Mouse (Mus musculus): Measurements from ENCODE around the gene Snrpd2.

The Snrpd2 gene

GRCm38 (mm10) chr7:19149626-19150025 lies at the start of gene Snrpd2:
TSS of gene Snrpd2 (plus strand) at chr7:19149722.
- DNase-seq: peak; percentile 100

- DNase-seq: no peak
Measured at GRCm38 (mm10) chr7:19100290-19100689, 49.2 kb upstream of the Snrpd2 start.

GRCm38 (mm10) chr7:19103741-19104140 lies 45.8 kb upstream of the Snrpd2 start:
- no peak for DNase-seq

- no peak for DNase-seq
Measured at GRCm38 (mm10) chr7:19104486-19104885, 45.0 kb upstream of the Snrpd2 start.

- no peak for DNase-seq
Measured at GRCm38 (mm10) chr7:19107436-19107835, 42.1 kb upstream of the Snrpd2 start.

- no peak for DNase-seq
Measured at GRCm38 (mm10) chr7:19109565-19109964, 40.0 kb upstream of the Snrpd2 start.

- peak; percentile 78 for DNase-seq
Measured at GRCm38 (mm10) chr7:19118028-19118771, 31.3 kb upstream of the Snrpd2 start, which contains the start of gene Gm4969. TSS of gene Gm4969 (minus strand) at chr7:19118368.

- no peak for DNase-seq
Measured at GRCm38 (mm10) chr7:19119083-19119482, 30.4 kb upstream of the Snrpd2 start.

GRCm38 (mm10) chr7:19119631-19120429 lies 29.7 kb upstream of the Snrpd2 start, which contains the start of gene Fbxo46:
TSS of gene Fbxo46 (plus strand) at chr7:19119859.
- DNase-seq: peak; percentile 94

- peak; percentile 65 for DNase-seq
Measured at GRCm38 (mm10) chr7:19121686-19122085, 27.8 kb upstream of the Snrpd2 start.

GRCm38 (mm10) chr7:19124713-19125112 lies 24.8 kb upstream of the Snrpd2 start:
- no peak for DNase-seq

GRCm38 (mm10) chr7:19127744-19128143 lies 21.8 kb upstream of the Snrpd2 start:
- DNase-seq: no peak

- no peak for DNase-seq
Measured at GRCm38 (mm10) chr7:19129396-19129795, 20.1 kb upstream of the Snrpd2 start.

GRCm38 (mm10) chr7:19130657-19131056 lies 18.9 kb upstream of the Snrpd2 start:
- no peak for DNase-seq

GRCm38 (mm10) chr7:19131324-19131848 lies 18.1 kb upstream of the Snrpd2 start:
- peak; percentile 99 for DNase-seq

- no peak for DNase-seq
Measured at GRCm38 (mm10) chr7:19136168-19136567, 13.4 kb upstream of the Snrpd2 start.

GRCm38 (mm10) chr7:19136673-19137334 lies 12.7 kb upstream of the Snrpd2 start:
- no peak for DNase-seq

- DNase-seq: peak; percentile 83
Measured at GRCm38 (mm10) chr7:19137380-19137779, 12.1 kb upstream of the Snrpd2 start.

- DNase-seq: no peak
Measured at GRCm38 (mm10) chr7:19146793-19147192, 2.7 kb upstream of the Snrpd2 start.

GRCm38 (mm10) chr7:19147497-19148045 lies 2.0 kb upstream of the Snrpd2 start:
- peak; percentile 50 for DNase-seq

GRCm38 (mm10) chr7:19148180-19148874 lies 1.2 kb upstream of the Snrpd2 start:
- DNase-seq: no peak
